Mouse (Mus musculus): ENCODE data around the gene Tnfrsf11a.

DNA sequence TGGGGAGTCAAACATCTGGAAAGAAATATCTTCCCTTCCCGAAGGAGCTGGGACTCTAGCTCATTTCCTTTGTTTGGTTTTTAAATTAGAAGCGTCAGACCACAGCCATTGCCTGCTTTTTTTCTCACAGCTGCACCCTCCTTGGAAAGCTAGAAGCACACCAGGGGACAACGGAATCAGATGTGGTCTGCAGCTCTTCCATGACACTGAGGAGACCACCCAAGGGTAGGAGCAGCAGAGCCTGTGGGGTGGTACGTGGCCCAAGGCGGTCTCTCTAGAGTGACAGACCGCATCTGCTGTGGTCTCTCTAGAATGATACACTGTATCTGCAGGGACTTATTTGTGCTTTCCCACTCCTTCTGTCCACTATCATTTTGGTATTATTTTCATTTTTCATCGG lies 39.2 kb downstream of the Tnfrsf11a start:
- no peak for TF ChIP-seq CTCF (IDR thresholded peaks at IDR 0.05; ENCODE audit: insufficient read depth, low read length)
- no peak for TF ChIP-seq POLR2A (IDR thresholded peaks at IDR 0.05; ENCODE audit: borderline replicate concordance, extremely low read depth, low read depth, low read length)
